Mouse (Mus musculus) midbrain, embryonic 14.5 days (tissue): ENCODE measurements around the gene Gm9747. TPM values are rescaled to one million over a fixed set of nuclear protein-coding genes. Genes with fewer than 3 reads are reported as not detected.

ENCODE experiments used
- ATAC-seq: fragments of 200-750 bp; cut with Nextera tagmentation; 2 replicates; pipeline ENCODE4 v1.8.0; 2017; ENCODE audit warnings: moderate number of reproducible peaks, moderate library complexity; ENCODE audit not compliant: low FRiP score, low TSS enrichment
- DNase-seq: peaks from one replicate; pipeline ENCODE4 v3.0.0-alpha.2; 2015
- H3K27ac ChIP-seq: fragments of 300-500 bp; sonication (generic); replicated peaks from 2 replicates; pipeline ENCODE4 v1.5.1; 2014; ENCODE audit warnings: mild to moderate bottlenecking, low read depth, low read length, moderate library complexity
- H3K27me3 ChIP-seq: fragments of 300-500 bp; sonication (generic); 2 replicates; pipeline ENCODE4 v1.6.1; 2014; ENCODE audit warnings: low read length, control low read depth, mixed read lengths; ENCODE audit not compliant: control insufficient read depth, insufficient read depth
- H3K36me3 ChIP-seq: fragments of 300-500 bp; sonication (generic); 2 replicates; pipeline ENCODE4 v1.6.1; 2014; ENCODE audit warnings: low read length, control low read depth; ENCODE audit not compliant: control insufficient read depth, insufficient read depth
- H3K4me1 ChIP-seq: fragments of 300-500 bp; sonication (generic); 2 replicates; pipeline ENCODE4 v1.6.1; 2014; ENCODE audit warnings: mild to moderate bottlenecking, antibody characterized with exemption, low read length, control low read depth; ENCODE audit not compliant: control insufficient read depth, insufficient read depth
- H3K4me2 ChIP-seq: fragments of 300-500 bp; sonication (generic); 2 replicates; pipeline ENCODE4 v1.6.1; 2014; ENCODE audit warnings: mild to moderate bottlenecking, low read length, moderate library complexity
- H3K4me3 ChIP-seq: fragments of 300-500 bp; sonication (generic); replicated peaks from 2 replicates; pipeline ENCODE4 v1.5.1; 2014; ENCODE audit warnings: low read depth, low read length
- H3K9ac ChIP-seq: fragments of 300-500 bp; sonication (generic); replicated peaks from 2 replicates; pipeline ENCODE4 v1.6.1; 2014; ENCODE audit warnings: mild to moderate bottlenecking, low read length, moderate library complexity
- H3K9me3 ChIP-seq: fragments of 300-500 bp; sonication (generic); 2 replicates; pipeline ENCODE4 v1.6.1; 2016; ENCODE audit warnings: low read length, control low read depth, mixed read lengths; ENCODE audit not compliant: control insufficient read depth
- WGBS: fragments of 180-500 bp; shearing (Covaris S2); extraction: QIAGEN DNeasy Blood & Tissue Kit; methylation state at CpG from one replicate; pipeline ENCODE4 v1.1.7; 2014; 5-methylcytosine and 5-hydroxymethylcytosine counted together
- polyA plus RNA-seq: library from polyadenylated mRNA; unstranded; fragments of >200 nt; fragmentation: Nextera tagmentation; extraction: Ambion mirVana; gene quantifications from 2 replicates; pipeline ENCODE4 v1.2.1, GENCODE M21; 2014

Gm9747 gene
- polyA plus RNA-seq, 1 experiment from 2014 or later: 27.9 TPM

DNA sequence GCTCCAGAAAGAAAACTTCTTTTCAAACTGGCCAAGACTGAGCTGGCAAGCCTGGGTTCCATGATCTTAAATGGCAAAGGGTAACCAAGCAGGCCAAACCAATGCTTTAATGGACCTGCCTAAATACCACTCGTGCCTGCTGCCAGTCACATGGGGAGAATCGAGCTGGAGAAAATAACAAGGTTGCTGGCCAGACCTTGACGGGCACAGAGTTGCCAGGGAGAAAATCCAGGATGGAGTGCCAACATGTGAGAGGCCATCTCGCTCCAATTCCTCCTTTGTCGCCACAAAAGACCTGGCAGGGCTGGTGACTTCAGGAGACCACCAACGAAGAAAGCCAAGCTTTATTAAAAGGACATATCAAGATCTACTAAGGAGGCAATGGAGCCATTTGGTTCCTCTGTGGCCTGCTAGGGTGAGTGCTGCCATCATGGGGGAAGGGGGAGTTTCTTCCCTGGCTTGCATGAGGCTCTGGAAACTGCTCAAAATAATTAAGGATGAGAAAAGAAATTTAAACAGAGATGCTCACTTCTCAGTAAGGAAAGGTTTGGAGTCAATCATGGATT, 10.4 kb downstream of the Gm9747 start:
- Histone ChIP-seq H3K9ac (no peak overlapping the region), H3K27ac (no peak overlapping the region), H3K36me3 (no peaks in the 10 kb centered on the region), H3K4me3 (no peak overlapping the region), H3K4me1 (no peaks in the 10 kb centered on the region), H3K9me3 (no peaks in the 10 kb centered on the region), H3K27me3 (no peaks in the 10 kb centered on the region), H3K4me2 (no peak overlapping the region)
- 88% methylated on average over 6 of the region's 6 CpGs for WGBS
- DNase-seq: no peak
- ATAC-seq: no peak

DNA sequence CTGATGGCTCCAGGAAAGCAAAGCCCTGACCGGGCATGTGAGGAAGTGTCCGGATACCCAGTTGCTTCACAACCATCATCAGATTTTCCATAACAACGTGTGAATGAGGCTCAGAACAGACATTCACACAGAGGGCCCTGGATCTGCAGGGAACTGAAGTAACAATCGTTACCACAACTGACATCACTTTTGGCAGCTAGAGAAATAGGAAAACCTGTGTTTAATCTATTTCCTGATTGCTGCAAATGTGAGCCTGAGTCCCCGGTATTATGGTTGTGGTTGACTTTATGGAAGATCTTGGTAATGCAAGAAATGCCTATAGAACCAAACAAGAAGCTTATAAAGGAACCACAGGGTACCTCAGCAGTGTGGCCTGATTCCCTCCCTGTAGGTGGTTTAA, 12.1 kb downstream of the Gm9747 start:
- ATAC-seq (no peak), DNase-seq (no peak)
- no peaks in the 10 kb centered on the region for H3K36me3 ChIP-seq
- no peak overlapping the region for H3K4me3 ChIP-seq
- no peak overlapping the region for H3K27ac ChIP-seq
- H3K27me3 ChIP-seq: no peaks in the 10 kb centered on the region
- H3K9me3 ChIP-seq: no peaks in the 10 kb centered on the region
- H3K9ac ChIP-seq: no peak overlapping the region
- WGBS: 90% methylated on average over 5 of the region's 5 CpGs
- no peak overlapping the region for H3K4me2 ChIP-seq
- no peaks in the 10 kb centered on the region for H3K4me1 ChIP-seq

DNA sequence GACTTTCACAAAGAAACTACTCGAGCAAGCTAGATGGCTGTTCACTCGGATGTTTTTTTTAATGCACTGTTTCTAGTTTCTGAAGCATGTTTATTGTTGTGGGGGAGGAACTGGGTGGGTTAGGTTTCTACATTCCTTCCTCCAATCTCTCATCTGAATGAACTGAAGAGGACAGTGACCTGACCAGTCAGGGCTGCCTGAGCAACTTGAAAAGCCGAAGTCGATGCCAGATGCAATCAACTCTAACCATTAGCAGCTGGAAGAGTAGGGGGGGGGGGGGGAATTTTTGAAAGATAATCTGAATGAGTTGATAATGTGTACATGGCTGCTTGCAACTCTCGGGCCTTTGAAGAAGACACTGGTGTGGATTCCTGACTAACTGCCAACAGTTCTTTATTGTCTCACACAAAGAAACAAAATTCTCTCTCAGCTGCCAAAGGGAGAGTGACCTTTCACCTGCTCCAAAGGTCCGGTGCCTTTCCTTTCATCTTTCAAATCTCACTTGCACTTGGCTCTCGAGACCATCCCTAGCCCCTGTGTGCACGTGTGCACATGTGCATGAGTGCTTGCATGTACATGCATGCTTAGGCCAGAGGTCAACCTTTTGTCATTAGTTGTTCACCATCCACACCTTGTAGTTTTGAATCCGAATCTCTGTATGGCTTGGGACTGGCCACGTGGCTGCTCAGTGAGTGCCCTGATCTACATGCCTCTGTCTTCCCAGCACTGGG, 14.5 kb downstream of the Gm9747 start:
- no peak overlapping the region for H3K4me2 ChIP-seq
- no peaks in the 10 kb centered on the region for H3K9me3 ChIP-seq
- 52% methylated on average over 10 of the region's 10 CpGs for WGBS
- no peak overlapping the region for H3K27ac ChIP-seq
- no peaks in the 10 kb centered on the region for H3K4me1 ChIP-seq
- H3K27me3 ChIP-seq: no peaks in the 10 kb centered on the region
- no peak for ATAC-seq
- no peak overlapping the region for H3K9ac ChIP-seq
- no peak overlapping the region for H3K4me3 ChIP-seq
- DNase-seq: no peak
- no peaks in the 10 kb centered on the region for H3K36me3 ChIP-seq

DNA sequence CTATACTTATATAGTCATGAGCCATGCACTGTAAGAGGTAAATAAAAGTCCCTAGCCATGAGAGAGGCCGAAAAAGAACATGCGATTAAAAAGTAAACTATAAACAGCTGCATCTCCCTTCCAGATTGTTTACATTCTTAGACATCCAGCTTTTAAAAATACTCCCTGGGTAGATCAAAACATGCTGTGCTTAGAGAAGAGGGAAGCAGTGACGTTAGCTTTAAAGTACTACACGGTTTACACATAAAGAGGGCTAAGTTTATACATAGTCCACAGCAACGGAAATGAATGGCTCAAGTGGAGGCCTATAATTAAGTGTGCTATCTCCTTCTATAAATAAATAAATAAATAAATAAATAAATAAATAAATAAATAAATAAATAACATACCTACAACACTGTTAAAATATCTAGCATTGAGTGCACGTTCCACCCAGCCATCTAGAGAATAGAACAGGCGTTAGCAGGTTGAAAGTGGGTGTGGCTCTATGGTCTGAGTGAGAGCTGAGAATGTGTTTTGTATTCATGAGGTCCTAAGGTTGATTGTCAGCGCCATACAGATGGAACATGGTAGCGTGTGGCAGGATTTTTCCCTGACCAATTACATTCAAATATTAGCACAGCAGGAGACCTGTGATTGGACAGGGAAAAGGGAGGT, 21.0 kb downstream of the Gm9747 start:
- no peak for DNase-seq
- Histone ChIP-seq H3K36me3 (no peaks in the 10 kb centered on the region), H3K4me2 (no peak overlapping the region), H3K4me1 (peaks cover 5% of the 10 kb centered on the region; the same call in 1 of the 2 replicates), H3K27ac (no peak overlapping the region), H3K9ac (no peak overlapping the region), H3K9me3 (no peaks in the 10 kb centered on the region), H3K27me3 (no peaks in the 10 kb centered on the region), H3K4me3 (no peak overlapping the region)
- 87% methylated on average over 9 of the region's 9 CpGs for WGBS
- ATAC-seq: no peak

DNA sequence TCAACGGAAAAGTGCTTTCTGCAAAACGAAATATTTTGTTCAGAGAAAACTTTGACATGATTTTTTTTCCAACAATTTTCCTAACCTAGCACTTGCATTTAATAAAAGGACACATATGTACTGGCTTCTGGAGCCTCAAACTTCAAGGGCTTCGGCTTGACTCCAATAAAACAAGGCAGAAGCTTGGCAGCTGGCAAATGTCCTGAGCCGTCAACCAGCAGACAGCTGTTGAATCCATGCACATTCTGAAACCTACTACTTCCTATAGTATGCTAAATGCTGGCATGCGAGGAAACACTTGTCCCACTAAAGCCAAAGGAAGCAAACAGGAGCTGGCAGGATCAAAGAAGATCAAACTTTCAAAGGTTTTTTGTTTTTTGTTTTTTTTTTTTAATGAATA, 24.5 kb downstream of the Gm9747 start:
- Histone ChIP-seq H3K27me3 (no peaks in the 10 kb centered on the region), H3K4me2 (no peak overlapping the region), H3K36me3 (no peaks in the 10 kb centered on the region), H3K4me3 (no peak overlapping the region), H3K27ac (no peak overlapping the region), H3K4me1 (peaks cover 5% of the 10 kb centered on the region; the same call in 1 of the 2 replicates), H3K9ac (no peak overlapping the region), H3K9me3 (no peaks in the 10 kb centered on the region)
- DNase-seq (no peak), ATAC-seq (no peak)
- 65% methylated on average over 5 of the region's 5 CpGs for WGBS

DNA sequence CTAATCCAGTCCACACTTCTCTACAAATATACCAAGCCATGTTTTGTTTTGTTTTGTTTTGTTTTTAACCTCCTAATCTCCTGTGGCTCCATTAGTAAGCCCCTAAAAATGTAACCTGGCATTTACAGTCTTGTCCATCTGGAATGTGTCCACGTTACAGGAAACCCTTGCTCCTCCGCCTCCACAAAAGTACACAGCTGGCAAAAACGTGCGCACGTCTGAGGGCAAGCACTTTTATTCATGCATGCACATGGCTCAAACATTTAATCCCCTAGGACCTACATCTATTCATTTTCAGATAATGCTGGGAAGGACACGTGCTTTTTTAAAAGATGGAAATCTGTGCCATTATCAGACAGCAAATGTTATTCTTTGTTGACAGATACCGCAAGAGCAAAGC, 25.4 kb downstream of the Gm9747 start:
- no peak for DNase-seq
- ATAC-seq: no peak
- no peaks in the 10 kb centered on the region for H3K36me3 ChIP-seq
- no peaks in the 10 kb centered on the region for H3K9me3 ChIP-seq
- H3K9ac ChIP-seq: no peak overlapping the region
- peaks cover 5% of the 10 kb centered on the region; the same call in 1 of the 2 replicates for H3K4me1 ChIP-seq
- 33% methylated on average over 7 of the region's 7 CpGs for WGBS
- no peak overlapping the region for H3K4me2 ChIP-seq
- no peaks in the 10 kb centered on the region for H3K27me3 ChIP-seq
- no peak overlapping the region for H3K27ac ChIP-seq
- H3K4me3 ChIP-seq: no peak overlapping the region

DNA sequence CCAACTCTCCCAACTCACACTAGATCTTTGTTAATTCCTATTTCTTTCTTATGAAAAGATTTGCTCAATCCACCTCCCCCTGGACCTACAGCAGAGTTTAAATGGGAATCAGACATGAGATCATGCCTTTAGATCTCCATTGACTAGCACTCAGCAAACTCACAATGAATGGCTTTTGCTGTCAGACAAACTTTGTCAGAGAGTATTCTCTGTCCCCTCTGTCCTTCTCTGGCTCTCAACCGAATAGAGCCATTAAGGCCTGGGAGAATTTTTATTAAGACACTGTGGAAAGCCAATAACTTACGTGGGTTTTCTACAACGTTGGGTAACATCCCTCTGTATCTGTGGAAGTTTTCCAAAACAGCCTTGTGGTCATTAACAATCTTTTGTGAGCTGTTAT, 27.1 kb downstream of the Gm9747 start:
- Histone ChIP-seq H3K4me2 (no peak overlapping the region), H3K4me1 (peaks cover 5% of the 10 kb centered on the region; the same call in 1 of the 2 replicates), H3K4me3 (no peak overlapping the region), H3K27me3 (no peaks in the 10 kb centered on the region), H3K27ac (no peak overlapping the region), H3K36me3 (no peaks in the 10 kb centered on the region), H3K9ac (no peak overlapping the region), H3K9me3 (no peaks in the 10 kb centered on the region)
- no peak for ATAC-seq
- DNase-seq: no peak
- 51% methylated on average over 3 of the region's 3 CpGs for WGBS

DNA sequence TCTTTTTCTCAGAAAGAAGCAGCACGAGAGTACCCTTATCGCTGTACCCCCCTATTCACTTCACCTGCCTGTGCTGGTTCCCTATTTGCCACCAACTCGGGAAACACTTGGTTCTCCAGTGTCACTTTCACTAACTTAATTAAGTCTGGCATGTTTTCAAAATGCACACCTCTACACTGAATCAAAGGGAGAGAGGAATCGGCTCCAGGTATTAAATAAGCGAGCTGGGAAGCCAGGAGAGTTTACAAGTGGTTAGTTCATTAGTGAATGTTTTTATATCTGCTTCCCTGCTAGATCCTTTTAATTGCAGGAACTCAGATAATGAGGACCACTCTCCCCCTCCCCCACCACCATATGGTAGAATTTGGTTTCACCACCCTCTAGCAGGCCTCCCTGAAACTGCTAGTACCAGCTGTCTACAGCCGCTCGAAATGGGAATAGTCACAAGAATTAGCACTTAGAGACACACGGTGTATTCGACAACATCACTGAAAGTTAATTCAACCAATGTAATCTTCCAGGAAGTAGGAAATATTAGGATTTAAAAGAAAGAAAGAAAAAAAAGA, 28.2 kb downstream of the Gm9747 start:
- ATAC-seq (no peak; the same call in 1 of the 2 replicates), DNase-seq (peak; percentile 50)
- 64% methylated on average over 9 of the region's 9 CpGs for WGBS
- no peak overlapping the region for H3K4me2 ChIP-seq
- no peaks in the 10 kb centered on the region for H3K36me3 ChIP-seq
- no peak overlapping the region for H3K27ac ChIP-seq
- H3K27me3 ChIP-seq: no peaks in the 10 kb centered on the region
- no peak overlapping the region for H3K4me3 ChIP-seq
- no peaks in the 10 kb centered on the region for H3K9me3 ChIP-seq
- H3K9ac ChIP-seq: no peak overlapping the region
- peaks cover 5% of the 10 kb centered on the region; the same call in 1 of the 2 replicates for H3K4me1 ChIP-seq
